8 mouse cellular contexts compared by ENCODE assay signal in the genomic region with DNA sequence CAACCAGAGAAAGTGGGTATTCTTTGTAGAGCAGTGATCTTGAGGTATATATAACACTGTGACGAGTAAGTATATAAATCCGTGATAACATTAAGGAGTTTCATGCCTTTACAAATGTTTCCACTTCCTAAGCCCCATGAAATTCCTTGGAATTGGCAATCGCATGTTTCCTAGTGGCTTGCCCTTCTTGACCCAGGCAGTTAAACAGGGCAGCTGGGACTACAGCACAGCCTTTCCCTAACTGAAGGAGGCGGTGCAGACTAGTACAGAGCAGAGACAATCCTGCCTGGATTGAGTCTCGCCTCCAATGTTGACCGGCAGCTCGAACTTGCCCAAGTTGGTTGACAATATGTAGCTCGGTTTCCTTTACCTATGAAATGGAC. TPM values are rescaled to one million over a fixed set of nuclear protein-coding genes. Genes with fewer than 3 reads are reported as not detected.
DNase-seq lines count a peak whose midpoint lies in the region; ATAC-seq and TF ChIP-seq lines count a peak whose summit lies in the region.

No protein-coding gene starts in this region.

- peaks cover 13% of the 10 kb centered on the region for H3K36me3 ChIP-seq in small intestine, adult 2 months (ENCODE audit: control insufficient read depth, insufficient read depth, low read length)

- peaks cover 24% of the 10 kb centered on the region for H3K4me1 ChIP-seq in small intestine, adult 2 months (ENCODE audit: control insufficient read depth, insufficient read depth, insufficient read length, low read length)

- peak; percentile 48 for DNase-seq in CD4-positive, CD25-positive, alpha-beta regulatory T cell, adult 2 months (ENCODE audit: low read depth, low spot score)
- peak; percentile 72 for DNase-seq in MN1 (ENCODE audit: low spot score)
- DNase-seq in cerebellum, postnatal 36 days, result peak; percentile 18 to 47
- peak; percentile 37 for DNase-seq in heart, adult 8-10 months (ENCODE audit: low spot score)
- peak; percentile 72 for DNase-seq in kidney, adult 9 months
- DNase-seq in lung, postnatal 10 days, result peak; percentile 58

- WGBS in small intestine, adult 2 months, result under 1% methylated on average over 8 of the region's 8 CpGs

- no peak for TF ChIP-seq POLR2A in small intestine, adult 2 months (IDR thresholded peaks at IDR 0.05; ENCODE audit: low read depth, low read length)

- H3K27me3 ChIP-seq in small intestine, adult 2 months (ENCODE audit: control insufficient read depth, insufficient read depth, low read length), result no peaks in the 10 kb centered on the region

- H3K27ac ChIP-seq in small intestine, adult 2 months (ENCODE audit: insufficient read depth, low read depth, low read length), result peak overlapping the region; percentile 97

- peak overlapping the region; percentile 99 for H3K4me3 ChIP-seq in small intestine, adult 2 months (ENCODE audit: low read depth, low read length)

- no peak for ATAC-seq in CD4-positive, CD25-positive, alpha-beta regulatory T cell, adult 4 months

- TF ChIP-seq CTCF in small intestine, adult 2 months (IDR thresholded peaks at IDR 0.05; ENCODE audit: extremely low read depth, insufficient read length, insufficient replicate concordance, low read depth, low read length), result peak; percentile 26; the same call in 1 of the 2 replicates

RNA-seq across cellular contexts. Expression of gene Eid3, which starts 6.9 kb away (rescaled TPM):
- polyA plus RNA-seq in CD4-positive, CD25-positive, alpha-beta regulatory T cell, adult 4 months (2017; shearing (Covaris generic)), result under 1 TPM; 0.58 to 0.98 TPM
- 1 to 10 TPM in 1 of 4 experiments, under 1 TPM in 3; 0.40 to 1.9 (median 0.58) TPM for total RNA-seq in heart, adult 8-10 months (2022)
- 0.43 and 0.48 TPM in 2 replicates for polyA plus RNA-seq in small intestine, adult 2 months (2012; rRNA removed)

RNA-seq across cellular contexts. Expression of gene Txnrd1, which starts 25.8 kb away (rescaled TPM):
- 10 to 100 TPM; 17.5 to 20.6 TPM for polyA plus RNA-seq in CD4-positive, CD25-positive, alpha-beta regulatory T cell, adult 4 months (2017; shearing (Covaris generic))
- total RNA-seq in heart, adult 8-10 months (2022), result 10 to 100 TPM; 57.3 to 65.7 (median 59.4) TPM
- 58.6 and 69.4 TPM in 2 replicates for polyA plus RNA-seq in small intestine, adult 2 months (2012; rRNA removed)
